Mouse (Mus musculus): ENCODE results near the gene Pdap1.

GRCm38 (mm10) chr5:145100960-145101359, 39.1 kb downstream of the Pdap1 start:
- TF ChIP-seq POLR2A (IDR thresholded peaks at IDR 0.05; ENCODE audit: low read depth, low read length) (no peak), CTCF (IDR thresholded peaks at IDR 0.05; ENCODE audit: extremely low read depth, insufficient read length, insufficient replicate concordance, low read depth, low read length) (no peak)

Measured in small intestine, adult 2 months (tissue).